Mouse (Mus musculus): ENCODE data around the gene Slc25a54.

- TF ChIP-seq MAFK (IDR thresholded peaks at IDR 0.05; ENCODE audit: insufficient replicate concordance, low read length), result no peak
- TF ChIP-seq UBTF (IDR thresholded peaks at IDR 0.05; ENCODE audit: low read depth, low read length), result no peak
- TF ChIP-seq ZNF384 (IDR thresholded peaks at IDR 0.05; ENCODE audit: low read depth, low read length), result no peak
- no peak for TF ChIP-seq MYC (IDR thresholded peaks at IDR 0.05; ENCODE audit: low read depth, low read length)
- TF ChIP-seq CTCF (conservative IDR thresholded peaks at IDR 0.05 in 1 of 2, IDR thresholded peaks at IDR 0.05 in 1 of 2; ENCODE audit: low read depth in 2 of 2, low read length in 2 of 2), result no peak
Observed at GRCm38 (mm10) chr3:109129768-109130167, 49.5 kb downstream of the Slc25a54 start.

Data from CH12.LX (cell line).